Mouse (Mus musculus) lung, adult 2 months (tissue): ENCODE measurements around the gene Bcl11b.

Experiments used
- CTCF ChIP-seq: fragments of 200-500 bp; IDR thresholded peaks from 2 replicates; pipeline ENCODE4 v1.5.1; 2011; ENCODE audit warnings: mild to moderate bottlenecking, low read length, control low read depth; ENCODE audit not compliant: insufficient read depth
- POLR2A ChIP-seq: fragments of 200-500 bp; IDR thresholded peaks from 2 replicates; pipeline ENCODE4 v1.6.1; 2011; ENCODE audit warnings: low read depth, mild to moderate bottlenecking, control low read depth, low read length, borderline replicate concordance; ENCODE audit errors: extremely low read depth

DNA sequence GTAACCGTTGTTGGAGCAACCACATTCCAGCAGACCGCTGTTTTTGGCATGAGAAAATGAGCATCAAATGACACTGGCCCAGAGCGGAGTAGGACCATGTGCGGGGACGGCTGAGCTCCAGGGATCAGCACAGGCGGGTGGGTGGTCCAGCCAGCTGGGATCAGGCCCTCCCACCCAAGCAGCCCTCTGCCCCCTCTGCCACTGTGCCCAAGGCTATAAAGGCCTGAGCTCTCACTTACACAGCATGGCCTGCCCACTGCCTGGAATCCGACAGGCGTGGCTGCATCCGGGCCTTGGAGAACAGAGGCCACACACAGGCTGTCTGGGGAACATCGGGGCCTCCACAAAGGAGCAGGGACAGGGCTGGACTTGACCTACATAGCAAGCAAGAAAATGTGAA is 113.6 kb downstream of the Bcl11b start:
- TF ChIP-seq CTCF (no peak), POLR2A (no peak)
